ENCODE assay signal across 20 mouse cellular contexts in genomic region chr14:62446385-62447213, GRCm38 (mm10). TPM values are rescaled to one million over a fixed set of nuclear protein-coding genes. Genes with fewer than 3 reads are reported as not detected.
A peak's percentile ranks its signal among the peaks of the same experiment; 100 is the strongest.
DNase-seq lines count a peak whose midpoint lies in the region; ATAC-seq and TF ChIP-seq lines count a peak whose summit lies in the region.
"Had no signal": no experiment of that assay in that cellular context is flagged by ENCODE, and none has a peak within 500 bp of the region (broad histone marks: within the 10 kb centered on the region; RNA-seq: fewer than 3 reads in every experiment).

No protein-coding gene starts in this region.

- peak; percentile 20; the same call in 1 of the 2 replicates for ATAC-seq in lung, embryonic 14.5 days (ENCODE audit: insufficient read depth)
- ATAC-seq: liver, embryonic 12.5 days had no signal

- peak; percentile 53 for DNase-seq in heart, adult 11 months
- no peak for DNase-seq in heart, postnatal 10 days
- DNase-seq in lung, embryonic 14.5 days: no peak
- DNase-seq in lung, postnatal 4 days: no peak
- DNase-seq in forelimb bud, embryonic 11.5 days (ENCODE audit: low read depth, low spot score): peak; percentile 59
- peak; percentile 9 for DNase-seq in skeletal muscle tissue, adult 2 months (ENCODE audit: low read depth, low spot score)
- DNase-seq in gastrocnemius, adult 18-20 months (ENCODE audit: low spot score): no peak
- no peak for DNase-seq in liver
- DNase-seq: cerebellum, adult 2 months; cerebellum, postnatal 36 days; gastrocnemius, postnatal 36 days; lung, adult 2 months; right cerebral cortex, postnatal 4 days had no signal

- no peaks in the 10 kb centered on the region for H3K4me1 ChIP-seq in lung, embryonic 14.5 days (ENCODE audit: insufficient read depth)
- H3K4me1 ChIP-seq: heart, embryonic 10.5 days; kidney, embryonic 15.5 days; liver, embryonic 12.5 days; midbrain, embryonic 12.5 days had no signal

- no peak overlapping the region for H3K4me3 ChIP-seq in lung, embryonic 14.5 days (ENCODE audit: low read depth, low read length)
- H3K4me3 ChIP-seq: embryonic facial prominence, embryonic 13.5 days; heart, embryonic 10.5 days; hindbrain, embryonic 15.5 days; kidney, embryonic 15.5 days; liver, embryonic 12.5 days; midbrain, embryonic 12.5 days had no signal

- H3K27me3 ChIP-seq in lung, embryonic 14.5 days (ENCODE audit: insufficient read depth, low read length): no peaks in the 10 kb centered on the region
- H3K27me3 ChIP-seq: embryonic facial prominence, embryonic 13.5 days; hindbrain, embryonic 15.5 days; kidney, embryonic 15.5 days; liver, embryonic 12.5 days; midbrain, embryonic 12.5 days had no signal

- H3K9me3 ChIP-seq in lung, embryonic 14.5 days (ENCODE audit: low read depth, low read length): no peaks in the 10 kb centered on the region
- H3K9me3 ChIP-seq: embryonic facial prominence, embryonic 13.5 days; heart, embryonic 10.5 days; hindbrain, embryonic 15.5 days; kidney, embryonic 15.5 days; liver, embryonic 12.5 days; midbrain, embryonic 12.5 days had no signal

- no peak overlapping the region for H3K4me2 ChIP-seq in lung, embryonic 14.5 days
- H3K4me2 ChIP-seq: embryonic facial prominence, embryonic 13.5 days; hindbrain, embryonic 15.5 days; kidney, embryonic 15.5 days; liver, embryonic 12.5 days; midbrain, embryonic 12.5 days had no signal

- intact Hi-C loops in heart, postnatal 10 days (cut with DNase I): loop anchor here (5.0 kb wide), 1 partner anchor 99 kb away; no protein-coding TSS in a partner anchor

- 67% methylated on average over 7 of the region's 7 CpGs for whole genome bisulfite sequencing in lung, embryonic 14.5 days

- H3K36me3 ChIP-seq in lung, embryonic 14.5 days (ENCODE audit: insufficient read depth): no peaks in the 10 kb centered on the region
- H3K36me3 ChIP-seq: embryonic facial prominence, embryonic 13.5 days; heart, embryonic 10.5 days; hindbrain, embryonic 15.5 days; kidney, embryonic 15.5 days; liver, embryonic 12.5 days; midbrain, embryonic 12.5 days had no signal

- TF ChIP-seq CTCF in lung, embryonic 14.5 days (IDR thresholded peaks at IDR 0.05; ENCODE audit: low read depth): no peak

- no peak overlapping the region for H3K27ac ChIP-seq in lung, embryonic 14.5 days (ENCODE audit: low read depth)
- H3K27ac ChIP-seq: embryonic facial prominence, embryonic 13.5 days; heart, embryonic 10.5 days; hindbrain, embryonic 15.5 days; kidney, embryonic 15.5 days; liver, embryonic 12.5 days; midbrain, embryonic 12.5 days had no signal

- H3K9ac ChIP-seq in lung, embryonic 14.5 days: no peak overlapping the region
- H3K9ac ChIP-seq: embryonic facial prominence, embryonic 13.5 days; hindbrain, embryonic 15.5 days; kidney, embryonic 15.5 days; liver, embryonic 12.5 days; midbrain, embryonic 12.5 days had no signal

RNA-seq across cellular contexts. Expression of gene Gucy1b2, which starts 9.5 kb away (rescaled TPM):
- not detected for total RNA-seq in heart, postnatal 10 days (2021)
- polyA plus RNA-seq in lung, embryonic 14.5 days (2014; fragmentation: Nextera tagmentation; extraction: Ambion mirVana): 0.42 and 0.66 TPM in 2 replicates
- not detected for total RNA-seq in gastrocnemius, adult 18-20 months (2021)
- total RNA-seq: gastrocnemius, postnatal 36 days; monocyte, adult 5-6 weeks had no signal
- polyA plus RNA-seq: kidney, embryonic 15.5 days; liver, embryonic 12.5 days; lung, adult 2 months had no signal

Comparison
In these comparisons a context has a peak if more than half of its experiments do, and no peak if none do; other contexts are left out.
1. DNase-seq: peak in heart, adult 11 months (single experiment), forelimb bud, embryonic 11.5 days (single experiment) and skeletal muscle tissue, adult 2 months (single experiment); none in heart, postnatal 10 days (0 of 2), lung, embryonic 14.5 days (single experiment), lung, postnatal 4 days (0 of 2), gastrocnemius, adult 18-20 months (single experiment) and liver (single experiment).